Mouse (Mus musculus): ENCODE results near the gene Oxct2b.
"Not testable (repeated sequence)": the region's sequence is repeated elsewhere in the genome, so short reads cannot be mapped to it uniquely, and the experiment has no call there.

Gene Oxct2b

DNA sequence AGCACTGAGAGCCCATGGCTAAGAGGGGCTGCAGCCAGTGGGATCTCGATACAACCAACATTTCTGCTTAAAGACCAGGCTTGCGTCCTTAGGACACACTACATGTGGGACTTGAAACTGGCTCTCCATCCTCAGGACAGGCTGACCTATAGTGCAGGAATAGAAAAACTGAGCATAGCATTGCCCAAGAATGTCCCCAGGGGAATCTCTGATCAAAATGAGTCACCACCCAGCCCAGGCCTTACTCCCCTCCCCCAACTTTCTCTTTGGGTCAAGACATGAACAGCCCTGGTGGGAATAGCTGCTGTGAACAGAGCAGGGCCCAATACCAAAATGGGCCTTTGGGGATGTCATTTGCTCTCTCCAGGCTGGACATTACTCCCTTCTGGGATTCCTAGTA lies 9.2 kb upstream of the Oxct2b start:
- Histone ChIP-seq H3K27me3 (ENCODE audit: insufficient read depth, low read length) (peaks cover 76% of the 10 kb centered on the region), H3K4me3 (replicated peaks; ENCODE audit: low read length) (no peak overlapping the region), H3K9me3 (ENCODE audit: low read length) (no peaks in the 10 kb centered on the region), H3K4me1 (replicated peaks; ENCODE audit: low read depth, low read length) (peaks cover 8% of the 10 kb centered on the region), H3K36me3 (ENCODE audit: insufficient read depth, low read length) (no peaks in the 10 kb centered on the region)
- no peak for TF ChIP-seq NANOG (IDR thresholded peaks at IDR 0.05; ENCODE audit: borderline replicate concordance, low read length)
- no peak for TF ChIP-seq CTCF (conservative IDR thresholded peaks at IDR 0.05; ENCODE audit: low read length)
- TF ChIP-seq POU5F1 (IDR thresholded peaks at IDR 0.05; ENCODE audit: borderline replicate concordance, low read length) = no peak

DNA sequence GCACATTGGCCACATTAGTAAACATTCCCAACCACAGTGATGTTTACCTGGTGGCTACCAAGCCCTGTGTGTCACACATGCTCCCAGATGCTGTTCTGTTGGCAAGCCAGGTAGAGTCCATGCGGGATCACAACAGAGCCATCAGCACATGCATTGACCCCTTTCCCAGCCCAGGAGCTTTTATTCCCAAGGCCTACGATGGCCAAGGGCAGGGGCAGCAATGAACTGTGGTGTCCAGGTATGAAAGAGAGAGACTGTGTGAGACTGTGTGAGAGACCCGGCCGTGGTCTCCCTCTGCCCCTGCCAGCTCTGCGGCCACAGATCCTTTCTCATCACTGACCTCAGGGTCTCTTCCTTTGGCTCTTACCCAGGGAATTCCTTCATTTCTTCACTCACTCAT lies 8.0 kb upstream of the Oxct2b start:
- TF ChIP-seq NANOG (IDR thresholded peaks at IDR 0.05; ENCODE audit: borderline replicate concordance, low read length) (no peak), CTCF (conservative IDR thresholded peaks at IDR 0.05; ENCODE audit: low read length) (no peak), POU5F1 (IDR thresholded peaks at IDR 0.05; ENCODE audit: borderline replicate concordance, low read length) (no peak)
- H3K9me3 ChIP-seq (ENCODE audit: low read length) = no peaks in the 10 kb centered on the region
- peaks cover 8% of the 10 kb centered on the region for H3K4me1 ChIP-seq (replicated peaks; ENCODE audit: low read depth, low read length)

DNA sequence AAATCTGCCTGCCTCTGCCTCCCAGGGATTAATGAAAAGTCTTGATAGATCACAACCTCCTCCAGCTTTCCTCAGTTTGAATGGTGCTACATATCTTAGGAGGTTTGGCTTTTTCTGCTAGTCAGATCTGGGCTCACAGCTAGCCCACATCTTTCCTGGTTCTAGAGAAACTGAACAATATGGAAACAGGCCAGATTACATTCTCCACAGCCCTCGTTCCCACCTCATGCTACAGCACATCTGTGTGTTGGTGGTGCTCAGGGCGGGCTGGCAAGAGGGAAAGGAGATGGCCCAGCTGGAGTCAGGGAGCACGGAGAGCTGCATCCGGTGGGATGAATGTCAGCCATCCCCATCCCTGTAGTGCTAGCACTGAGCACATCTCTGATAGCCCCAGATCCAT lies 5.3 kb upstream of the Oxct2b start:
- no peaks in the 10 kb centered on the region for H3K36me3 ChIP-seq (ENCODE audit: insufficient read depth, low read length)
- no peak for TF ChIP-seq NANOG (IDR thresholded peaks at IDR 0.05; ENCODE audit: borderline replicate concordance, low read length)
- TF ChIP-seq CTCF (conservative IDR thresholded peaks at IDR 0.05; ENCODE audit: low read length) = no peak
- no peak for TF ChIP-seq POU5F1 (IDR thresholded peaks at IDR 0.05; ENCODE audit: borderline replicate concordance, low read length)
- peaks cover under 1% of the 10 kb centered on the region for H3K4me1 ChIP-seq (replicated peaks; ENCODE audit: low read depth, low read length)
- H3K4me3 ChIP-seq (replicated peaks; ENCODE audit: low read length) = no peak overlapping the region
- H3K27me3 ChIP-seq (ENCODE audit: insufficient read depth, low read length) = peaks cover 75% of the 10 kb centered on the region
- no peaks in the 10 kb centered on the region for H3K9me3 ChIP-seq (ENCODE audit: low read length)

More for the DNA sequence above, 8.0 kb upstream of the Oxct2b start:
- Histone ChIP-seq H3K27me3 (ENCODE audit: insufficient read depth, low read length) (peaks cover 81% of the 10 kb centered on the region), H3K4me3 (replicated peaks; ENCODE audit: low read length) (no peak overlapping the region), H3K36me3 (ENCODE audit: insufficient read depth, low read length) (no peaks in the 10 kb centered on the region)

DNA sequence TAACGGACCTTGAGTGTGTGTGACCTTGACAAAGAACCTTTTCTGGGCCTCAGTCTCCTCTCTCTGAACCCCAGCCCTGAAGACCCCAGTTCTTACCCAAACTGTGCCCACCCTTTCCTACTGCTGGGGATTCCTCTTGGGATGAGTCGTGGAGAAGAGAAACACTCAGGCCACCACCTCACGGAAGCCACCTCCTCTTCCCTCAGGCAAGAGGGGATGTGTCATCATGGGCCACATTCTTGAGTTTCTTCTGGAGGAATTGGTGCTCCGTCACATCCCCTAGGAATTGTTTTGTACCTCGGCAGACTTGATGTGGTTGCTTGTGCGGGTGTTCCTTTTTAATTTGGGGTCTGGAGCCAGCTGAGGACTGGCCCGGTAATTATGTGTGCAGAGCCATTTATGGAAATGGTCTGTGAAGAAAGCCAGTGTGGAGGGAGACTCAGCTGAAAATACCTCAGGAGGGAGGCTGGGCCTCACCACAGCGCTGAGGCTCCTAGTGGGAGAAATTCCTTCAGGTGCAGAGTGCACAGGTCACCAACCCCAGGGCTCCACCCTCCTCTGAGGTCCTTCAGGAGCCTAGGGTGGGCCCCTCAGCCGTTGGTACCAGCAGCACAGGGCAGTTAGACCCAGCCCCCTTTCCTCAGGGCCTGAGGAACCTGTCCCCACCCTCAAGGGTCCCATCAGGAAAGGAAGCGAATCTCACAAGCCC lies 4.6 kb upstream of the Oxct2b start:
- H3K36me3 ChIP-seq (ENCODE audit: insufficient read depth, low read length); H3K9me3 ChIP-seq (ENCODE audit: low read length): not testable (repeated sequence)
- H3K27me3 ChIP-seq (ENCODE audit: insufficient read depth, low read length) = peaks cover 75% of the 10 kb centered on the region

DNA sequence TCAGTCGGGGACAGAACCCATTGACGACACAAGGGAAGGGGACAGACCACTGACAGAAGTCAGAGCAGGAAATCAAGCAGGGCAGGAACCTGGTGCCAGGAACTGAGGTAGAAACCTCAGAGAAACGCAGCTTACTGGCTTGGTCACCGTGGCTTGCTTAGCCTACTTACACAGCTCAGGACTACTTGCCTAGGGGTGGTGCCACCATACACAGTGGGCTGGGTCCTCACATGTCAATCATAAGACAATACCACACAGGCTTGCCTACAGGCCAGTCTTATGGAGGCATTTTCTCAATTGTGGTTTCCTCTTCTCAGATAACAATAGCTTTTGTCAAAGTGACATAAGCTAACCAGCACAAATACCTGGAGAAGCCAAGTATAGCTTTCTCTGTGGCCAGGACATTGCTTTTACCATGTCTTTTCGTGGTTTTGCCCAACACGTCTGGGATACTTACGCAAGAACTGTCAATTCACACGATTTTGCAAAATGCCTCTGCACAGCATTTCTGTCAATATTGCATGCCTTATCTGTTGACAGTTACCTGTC lies 3.8 kb upstream of the Oxct2b start:
- no peaks in the 10 kb centered on the region for H3K36me3 ChIP-seq (ENCODE audit: insufficient read depth, low read length)
- H3K27me3 ChIP-seq (ENCODE audit: insufficient read depth, low read length) = peaks cover 74% of the 10 kb centered on the region
- no peaks in the 10 kb centered on the region for H3K9me3 ChIP-seq (ENCODE audit: low read length)
- H3K4me3 ChIP-seq (replicated peaks; ENCODE audit: low read length) = no peak overlapping the region
- TF ChIP-seq POU5F1 (IDR thresholded peaks at IDR 0.05; ENCODE audit: borderline replicate concordance, low read length) (no peak), NANOG (IDR thresholded peaks at IDR 0.05; ENCODE audit: borderline replicate concordance, low read length) (no peak), CTCF (conservative IDR thresholded peaks at IDR 0.05; ENCODE audit: low read length) (no peak)
- H3K4me1 ChIP-seq (replicated peaks; ENCODE audit: low read depth, low read length) = peaks cover 5% of the 10 kb centered on the region

More for the DNA sequence above, 4.6 kb upstream of the Oxct2b start:
- H3K4me1 ChIP-seq (replicated peaks; ENCODE audit: low read depth, low read length); H3K4me3 ChIP-seq (replicated peaks; ENCODE audit: low read length): not testable (repeated sequence)

DNA sequence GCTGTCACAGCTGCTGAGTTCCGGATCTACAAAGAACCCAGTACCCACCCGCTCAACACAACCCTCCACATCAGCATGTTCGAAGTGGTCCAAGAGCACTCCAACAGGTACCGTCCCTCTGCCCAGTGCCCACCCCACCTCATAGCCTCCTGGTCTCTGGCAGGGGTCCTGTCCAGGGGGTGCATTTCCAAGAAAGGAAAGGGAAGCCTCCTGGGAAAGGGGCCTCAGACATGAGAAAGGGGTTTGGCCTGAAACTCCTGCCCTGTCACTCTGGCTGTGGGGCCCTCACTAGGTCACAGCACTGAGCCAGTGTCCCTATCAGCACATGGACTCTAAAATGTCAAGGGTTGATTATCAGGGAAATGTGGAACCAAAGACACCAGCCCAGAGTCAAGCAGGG lies 1.4 kb upstream of the Oxct2b start:
- not testable (repeated sequence) for H3K9me3 ChIP-seq (ENCODE audit: low read length); H3K4me1 ChIP-seq (replicated peaks; ENCODE audit: low read depth, low read length)

DNA sequence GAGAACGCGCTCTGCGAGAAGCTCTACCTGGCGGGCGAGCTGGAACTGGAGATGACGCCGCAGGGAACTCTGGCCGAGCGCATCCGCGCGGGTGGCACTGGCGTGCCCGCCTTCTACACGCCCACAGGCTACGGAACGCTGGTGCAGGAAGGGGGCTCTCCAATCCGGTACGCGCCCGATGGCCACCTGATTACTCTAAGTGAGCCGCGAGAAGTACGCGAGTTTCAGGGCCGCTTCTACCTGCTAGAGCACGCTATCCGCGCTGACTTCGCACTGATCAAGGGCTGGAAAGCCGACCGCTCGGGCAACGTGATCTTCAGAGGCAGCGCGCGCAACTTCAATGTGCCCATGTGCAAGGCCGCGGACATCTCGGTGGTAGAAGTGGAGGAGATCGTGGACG lies 574 bp downstream of the Oxct2b start:
- Histone ChIP-seq H3K4me3 (replicated peaks; ENCODE audit: low read length) (peak overlapping the region; percentile 69), H3K27me3 (ENCODE audit: insufficient read depth, low read length) (peaks cover 58% of the 10 kb centered on the region)
- H3K9me3 ChIP-seq (ENCODE audit: low read length); H3K4me1 ChIP-seq (replicated peaks; ENCODE audit: low read depth, low read length); H3K36me3 ChIP-seq (ENCODE audit: insufficient read depth, low read length): not testable (repeated sequence)

More for the DNA sequence above, 1.4 kb upstream of the Oxct2b start:
- H3K4me3 ChIP-seq (replicated peaks; ENCODE audit: low read length); H3K36me3 ChIP-seq (ENCODE audit: insufficient read depth, low read length): not testable (repeated sequence)
- peaks cover 66% of the 10 kb centered on the region for H3K27me3 ChIP-seq (ENCODE audit: insufficient read depth, low read length)

DNA sequence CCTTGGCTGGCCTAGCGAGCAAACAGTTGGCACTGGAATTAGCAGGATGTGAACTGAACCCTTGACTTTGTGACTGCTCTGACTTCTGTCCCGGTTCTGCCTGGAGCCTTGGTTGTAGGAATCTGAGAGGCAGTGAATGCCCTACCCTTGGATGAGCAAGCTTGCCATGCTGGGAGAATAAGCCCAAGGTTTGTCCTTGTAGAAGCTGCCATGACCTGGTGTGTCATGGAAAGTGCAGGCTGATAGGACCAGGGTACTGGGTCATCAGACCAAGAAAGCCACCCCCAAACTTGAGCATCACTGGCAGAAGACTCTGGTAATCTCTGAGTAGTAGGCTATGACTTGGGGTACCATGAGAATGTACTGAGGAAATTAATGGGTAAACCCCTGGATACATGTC lies 5.2 kb downstream of the Oxct2b start:
- H3K4me1 ChIP-seq (replicated peaks; ENCODE audit: low read depth, low read length) = no peaks in the 10 kb centered on the region; the same call in 1 of the 2 replicates
- TF ChIP-seq POU5F1 (IDR thresholded peaks at IDR 0.05; ENCODE audit: borderline replicate concordance, low read length) (no peak), CTCF (conservative IDR thresholded peaks at IDR 0.05; ENCODE audit: low read length) (no peak), NANOG (IDR thresholded peaks at IDR 0.05; ENCODE audit: borderline replicate concordance, low read length) (no peak)
- H3K36me3 ChIP-seq (ENCODE audit: insufficient read depth, low read length) = peaks cover 33% of the 10 kb centered on the region
- no peak overlapping the region for H3K4me3 ChIP-seq (replicated peaks; ENCODE audit: low read length)
- H3K27me3 ChIP-seq (ENCODE audit: insufficient read depth, low read length) = peaks cover 20% of the 10 kb centered on the region
- no peaks in the 10 kb centered on the region for H3K9me3 ChIP-seq (ENCODE audit: low read length)

DNA sequence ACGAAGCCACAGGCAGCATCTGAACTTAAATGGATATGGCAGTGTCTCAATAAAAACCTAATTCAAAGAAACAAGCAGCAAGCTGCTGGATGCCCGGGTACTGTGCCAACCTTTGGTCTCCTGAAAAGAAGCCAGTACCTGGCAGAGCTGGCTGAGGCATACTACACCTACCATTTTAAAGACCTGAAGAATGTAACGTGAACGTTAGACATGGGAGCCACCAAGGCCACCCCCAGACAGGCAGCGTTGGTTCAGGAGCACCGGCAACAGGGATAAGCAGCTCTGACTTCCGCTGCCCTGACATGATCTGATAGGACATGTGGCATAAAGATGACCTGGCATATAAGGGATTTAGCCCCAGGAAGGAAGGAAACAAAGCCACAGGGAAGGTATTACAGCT lies 10.6 kb downstream of the Oxct2b start:
- TF ChIP-seq POU5F1 (IDR thresholded peaks at IDR 0.05; ENCODE audit: borderline replicate concordance, low read length) (no peak), NANOG (IDR thresholded peaks at IDR 0.05; ENCODE audit: borderline replicate concordance, low read length) (no peak), CTCF (conservative IDR thresholded peaks at IDR 0.05; ENCODE audit: low read length) (no peak)
- H3K4me3 ChIP-seq (replicated peaks; ENCODE audit: low read length) = no peak overlapping the region
- no peaks in the 10 kb centered on the region for H3K27me3 ChIP-seq (ENCODE audit: insufficient read depth, low read length)
- no peaks in the 10 kb centered on the region for H3K9me3 ChIP-seq (ENCODE audit: low read length)
- peaks cover 86% of the 10 kb centered on the region for H3K36me3 ChIP-seq (ENCODE audit: insufficient read depth, low read length)
- H3K4me1 ChIP-seq (replicated peaks; ENCODE audit: low read depth, low read length) = no peaks in the 10 kb centered on the region

Data from E14TG2a.4 (cell line).